Mouse (Mus musculus) spleen, adult 12 weeks (tissue): Measurements from ENCODE around the gene Ube4b.

Source experiments
- DNase-seq: peaks from one replicate; pipeline ENCODE4 v3.0.0; 2022; ENCODE audit warnings: low spot score

Gene Ube4b

DNA sequence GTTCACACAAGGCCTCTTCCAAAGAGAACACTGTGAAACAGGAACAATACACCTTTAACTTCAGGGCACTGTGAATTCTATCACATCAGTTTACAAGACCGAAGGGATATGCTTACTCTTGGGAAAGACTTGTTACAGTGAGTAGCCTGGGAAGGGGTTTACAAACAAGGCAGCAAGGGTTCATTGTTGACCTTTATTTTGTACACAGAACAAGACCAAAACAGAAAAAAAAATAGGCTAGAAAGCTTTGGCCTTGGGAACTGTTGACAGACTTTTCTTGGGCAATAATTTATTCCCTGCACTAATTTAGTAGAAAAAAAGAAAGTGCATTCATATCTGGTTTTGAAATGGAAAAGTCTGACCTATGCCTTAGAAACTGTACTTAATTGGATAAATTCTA is 122.1 kb downstream of the Ube4b start:
- no peak for DNase-seq

DNA sequence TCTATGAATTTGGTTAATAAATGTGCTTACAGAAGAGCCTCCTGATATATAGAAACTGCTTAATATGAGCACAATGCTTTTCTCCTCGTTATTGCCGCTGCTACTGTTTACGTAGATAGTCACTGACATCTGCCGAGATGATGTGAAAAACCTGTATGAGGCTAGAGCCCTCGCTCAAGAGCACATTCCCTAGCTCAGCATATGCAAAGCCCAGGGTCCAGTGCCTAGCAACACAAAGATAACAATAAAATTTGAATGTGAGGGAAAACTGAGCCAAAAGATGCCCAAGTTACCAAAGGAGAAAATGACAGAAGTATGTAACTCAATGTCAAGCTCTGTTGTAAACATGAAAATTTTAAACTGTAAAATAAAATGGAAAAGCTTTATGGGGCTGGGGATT is 123.0 kb downstream of the Ube4b start:
- DNase-seq, result no peak

DNA sequence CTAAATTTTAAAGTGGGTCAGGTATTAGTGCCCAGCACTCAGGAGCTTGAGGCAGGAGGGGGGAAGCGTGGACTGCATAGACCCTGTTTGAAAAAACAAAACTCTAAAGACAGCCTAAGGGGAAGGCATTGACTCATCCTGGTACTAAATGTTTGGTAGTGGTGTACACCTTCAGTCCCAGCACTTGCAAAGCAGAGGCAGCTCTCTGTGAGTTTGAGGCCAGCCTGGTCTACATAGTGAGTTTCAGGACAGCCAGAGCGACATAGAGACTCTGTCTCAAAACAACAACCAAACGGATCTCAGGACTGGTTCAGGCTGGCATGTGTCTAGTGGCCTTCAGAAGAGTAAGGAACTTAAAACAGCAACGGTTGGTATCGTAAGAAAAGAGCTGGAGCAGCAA is 123.8 kb downstream of the Ube4b start:
- no peak for DNase-seq

DNA sequence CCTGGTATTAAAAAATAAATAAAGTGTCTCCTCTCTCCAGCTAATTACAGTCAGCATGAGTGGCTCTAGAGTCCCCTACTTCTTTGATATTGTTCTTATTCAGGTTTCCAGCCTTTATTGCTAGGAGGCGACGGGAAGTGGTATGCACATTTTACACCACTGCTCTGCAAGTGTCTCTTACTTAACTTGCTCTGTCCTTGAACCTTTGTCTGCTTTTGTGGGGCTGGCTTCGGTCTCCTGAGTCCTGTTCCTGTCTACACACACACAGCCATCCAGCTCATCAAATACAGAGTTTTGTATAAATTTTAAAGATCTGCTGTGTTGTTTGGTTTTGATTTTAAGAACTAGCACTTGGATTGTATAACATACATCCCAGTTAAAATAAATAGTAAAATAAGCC is 124.4 kb downstream of the Ube4b start:
- no peak for DNase-seq

DNA sequence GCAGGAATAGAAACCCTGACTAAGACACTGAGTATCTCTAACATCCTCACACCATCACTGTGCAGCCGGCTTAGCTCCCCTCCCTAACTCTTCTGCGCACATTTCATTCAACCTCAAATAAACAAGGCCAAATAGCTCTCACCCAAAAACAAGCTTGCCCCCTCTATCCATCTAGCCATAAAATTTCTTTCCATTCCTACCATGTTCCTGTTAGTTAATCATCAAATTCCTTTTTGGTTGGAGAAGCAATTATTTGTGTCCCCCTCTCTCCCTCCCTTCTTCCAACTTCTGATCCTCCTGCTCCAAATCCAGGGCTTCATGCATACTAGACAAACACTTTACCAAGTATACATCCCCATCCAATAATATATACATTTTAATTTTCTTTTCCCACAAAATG is 130.0 kb downstream of the Ube4b start:
- no peak for DNase-seq

DNA sequence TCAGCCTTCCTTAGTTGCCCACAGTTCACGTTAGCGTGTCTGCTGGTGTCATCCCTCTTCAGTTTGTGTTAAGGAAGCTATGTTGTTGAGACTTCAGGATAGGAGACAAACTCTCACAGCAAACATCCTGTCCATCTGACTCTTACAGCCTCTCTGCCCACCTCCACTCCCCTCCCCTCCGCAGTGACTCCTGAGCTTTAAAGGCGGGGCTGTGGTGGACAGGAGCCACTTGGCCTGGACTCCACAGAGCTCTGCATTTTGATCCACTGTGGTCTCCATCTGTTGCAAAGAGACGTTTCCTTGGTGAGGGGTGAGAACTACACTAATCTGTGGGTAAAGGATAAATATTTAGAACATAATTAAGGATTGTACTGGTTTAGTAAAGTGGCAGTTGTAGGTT is 133.6 kb downstream of the Ube4b start:
- no peak for DNase-seq

DNA sequence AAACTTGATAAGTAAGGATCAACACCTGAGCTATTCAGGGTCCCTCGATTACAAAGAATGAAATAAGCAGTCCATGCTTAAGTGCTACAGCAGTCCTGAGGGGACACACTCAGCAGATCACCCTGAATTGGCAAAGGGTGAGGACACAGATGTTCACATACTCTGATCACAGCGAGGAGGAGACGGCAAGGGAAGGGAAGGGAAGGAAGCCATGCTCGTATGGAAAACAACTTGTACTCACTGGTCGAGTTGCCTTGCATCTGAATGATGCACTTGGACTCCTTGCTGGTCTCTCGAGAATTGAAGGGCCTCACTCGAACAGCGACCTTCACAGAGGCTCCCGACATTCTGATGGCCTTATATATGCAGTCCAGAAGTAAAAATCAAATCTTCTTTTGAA is 135.5 kb downstream of the Ube4b start:
- no peak for DNase-seq

DNA sequence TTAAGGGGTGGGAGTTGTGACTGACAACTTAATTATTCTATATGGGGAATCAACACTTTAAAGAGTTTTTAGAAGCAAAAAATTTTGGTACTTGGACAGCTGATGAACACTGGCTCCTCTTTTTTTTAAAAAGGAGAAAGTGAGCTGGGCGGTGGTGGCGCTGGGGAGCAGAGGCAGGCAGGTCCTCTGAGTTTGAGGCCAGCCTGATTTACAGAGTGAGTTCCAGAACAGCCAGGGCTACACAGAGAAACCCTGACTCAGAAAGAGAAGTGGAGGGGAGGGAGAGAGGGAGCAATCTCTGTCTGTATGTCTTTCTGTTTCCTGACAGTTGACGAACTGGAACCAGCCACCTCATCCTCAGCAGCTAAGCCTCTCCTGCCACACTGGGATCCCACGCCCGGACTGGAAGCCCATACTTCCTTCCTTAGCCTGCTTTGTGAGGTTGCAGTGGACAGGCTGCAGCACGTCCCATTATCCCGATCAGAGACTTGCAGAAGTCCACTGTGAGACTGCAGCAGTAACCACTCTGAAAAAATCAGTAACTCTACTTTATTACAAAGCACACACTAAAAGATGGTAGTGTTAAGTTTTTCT is 136.3 kb downstream of the Ube4b start:
- DNase-seq, result no peak

DNA sequence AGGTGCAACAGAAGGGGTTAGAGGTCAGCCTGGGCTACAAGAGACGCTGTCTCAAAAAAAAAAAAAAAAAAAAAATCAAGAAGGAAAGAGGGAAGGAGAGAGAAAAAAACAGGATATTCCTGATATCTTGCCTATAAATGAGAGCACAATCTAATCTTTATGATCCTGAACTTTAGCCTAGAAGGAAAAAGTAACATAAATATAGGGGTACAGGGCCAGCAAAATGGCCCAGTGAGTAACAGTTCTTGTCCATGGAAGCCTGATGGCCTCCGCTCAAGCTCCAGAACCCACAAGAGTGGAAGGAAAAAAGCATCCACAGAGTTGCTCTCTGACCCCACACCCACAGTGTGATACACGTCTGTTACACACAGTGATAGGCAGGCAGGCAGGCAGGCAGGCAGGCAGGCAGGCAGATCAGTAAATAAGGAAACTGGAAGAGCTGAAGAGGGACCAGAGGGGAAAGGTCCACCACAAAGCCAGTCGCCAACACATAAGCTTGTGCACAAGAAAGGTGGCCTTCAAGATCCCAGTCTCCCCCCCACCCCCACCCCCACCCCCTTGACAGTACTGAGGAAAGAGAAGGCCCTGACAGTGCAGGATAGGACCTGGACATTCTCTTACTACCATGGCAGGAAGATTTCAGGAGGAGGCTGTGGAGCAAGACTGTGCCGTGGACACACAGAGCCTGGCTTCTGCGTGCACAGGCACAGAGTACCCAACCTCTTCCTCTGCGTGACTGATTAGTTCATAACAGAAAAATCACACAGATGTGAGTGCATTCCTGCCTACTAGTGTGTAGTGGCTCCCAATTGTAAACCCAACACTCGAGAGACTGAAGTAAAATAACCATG is 140.0 kb downstream of the Ube4b start:
- no peak for DNase-seq

DNA sequence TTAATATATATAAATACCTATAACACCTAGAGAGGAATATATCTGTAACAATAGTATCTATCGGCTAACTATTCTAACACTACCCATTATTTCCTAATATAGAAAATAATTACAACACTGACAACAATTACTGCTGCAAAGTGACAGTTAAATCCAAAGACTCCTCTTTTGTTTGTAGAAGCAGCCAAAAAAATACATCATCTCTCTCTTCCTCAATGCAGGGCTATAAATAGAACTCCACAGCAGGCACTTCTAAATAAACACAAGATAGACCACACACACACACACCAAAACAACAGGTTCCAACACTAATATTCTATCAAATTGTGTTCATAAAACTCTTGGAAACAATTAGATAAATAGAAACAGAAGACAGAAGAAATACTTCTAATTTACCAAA is 140.9 kb downstream of the Ube4b start:
- no peak for DNase-seq

DNA sequence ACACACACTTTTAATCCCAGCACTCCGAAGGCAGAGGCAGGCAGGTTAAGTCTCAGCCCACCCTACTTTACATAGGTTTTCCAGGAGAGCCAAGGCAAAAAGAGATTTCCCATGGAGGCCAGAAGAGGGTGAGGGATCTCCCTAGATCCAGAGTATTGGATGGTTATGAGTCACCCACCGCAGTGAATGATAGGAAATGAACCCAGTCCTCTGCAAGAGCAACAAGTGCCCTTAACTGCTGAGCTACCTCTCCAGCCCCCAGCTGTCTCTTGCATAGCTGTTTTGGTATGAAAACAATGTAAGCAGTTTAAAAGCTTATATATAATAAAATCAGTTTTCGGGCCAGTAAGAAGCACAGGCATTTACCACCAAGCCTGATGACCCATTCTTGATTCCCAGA is 143.5 kb downstream of the Ube4b start:
- DNase-seq, result no peak

DNA sequence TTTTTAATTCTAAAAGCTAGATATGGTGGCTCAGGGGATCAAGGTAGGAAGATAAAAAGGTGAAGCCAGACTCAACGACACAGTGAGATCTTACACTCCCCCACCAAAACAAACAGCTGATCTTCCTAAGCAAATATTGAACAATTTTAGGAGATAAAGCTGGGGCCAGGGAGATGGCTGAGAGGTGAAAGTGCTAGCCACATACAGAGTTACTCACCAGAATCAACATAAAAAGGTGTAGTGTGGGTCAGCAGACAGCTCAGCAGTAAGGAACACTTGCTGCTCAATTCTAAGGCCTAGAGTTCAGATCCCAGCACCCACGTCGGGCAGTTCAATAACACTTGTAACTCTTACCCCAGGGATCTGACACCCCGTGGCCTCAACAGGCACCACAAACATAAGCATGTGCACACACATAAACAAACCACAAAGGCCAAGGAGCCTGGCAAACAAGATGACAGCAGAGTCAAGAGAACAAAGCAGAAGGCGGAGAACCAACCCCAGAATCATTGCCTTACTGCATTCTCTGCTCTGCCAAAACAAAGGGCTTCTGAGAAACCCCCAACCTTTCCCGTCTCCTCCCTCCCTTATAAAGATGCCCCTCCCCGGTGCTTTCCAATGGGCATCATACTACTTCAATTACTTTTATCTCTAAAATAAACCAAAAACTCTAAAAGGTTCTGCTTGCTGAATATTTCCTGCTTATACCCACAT is 144.4 kb downstream of the Ube4b start:
- DNase-seq, result no peak
